Comparison of ENCODE assay signal across 13 mouse cellular contexts in the genomic region with DNA sequence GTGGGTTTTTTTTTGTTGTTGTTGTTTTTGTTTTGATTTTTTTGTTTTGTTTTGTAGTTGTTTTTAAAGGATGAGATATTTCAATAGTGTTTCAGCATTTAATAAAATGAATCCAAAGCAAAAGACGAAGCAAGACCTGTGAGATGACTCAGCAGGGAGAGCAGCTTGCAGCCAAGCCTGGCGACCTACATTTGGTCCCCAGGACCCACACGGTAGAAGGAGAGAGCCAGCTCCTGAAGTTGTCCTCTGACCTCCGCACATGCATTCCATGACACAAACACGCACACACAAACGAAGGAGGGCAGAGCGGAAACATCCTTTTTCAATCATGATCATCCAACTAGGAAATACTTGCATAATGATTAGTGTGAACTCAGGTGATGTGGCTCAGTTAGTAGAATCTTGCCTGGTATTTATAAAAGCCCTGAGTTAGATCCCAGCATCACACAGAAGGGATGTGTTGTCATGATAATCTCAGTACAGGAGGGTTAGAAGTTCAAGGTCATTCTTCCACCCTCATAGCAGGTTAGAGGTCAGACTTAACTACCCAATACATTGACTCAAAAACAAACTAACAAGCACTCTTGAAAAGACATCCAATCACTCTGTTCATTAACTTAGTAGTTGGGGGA.
DNase-seq lines count a peak whose midpoint lies in the region; ATAC-seq lines count a peak whose summit lies in the region.
"Had no signal": no experiment of that assay in that cellular context is flagged by ENCODE, and none has a peak within 500 bp of the region (broad histone marks: within the 10 kb centered on the region; RNA-seq: fewer than 3 reads in every experiment).

No protein-coding gene starts in this region.

- no peaks in the 10 kb centered on the region for H3K9me3 ChIP-seq in forebrain, embryonic 14.5 days (replicated peaks; ENCODE audit: control insufficient read depth, low read length)
- no peaks in the 10 kb centered on the region for H3K9me3 ChIP-seq in forebrain, embryonic 11.5 days (ENCODE audit: control insufficient read depth, low read length)
- H3K9me3 ChIP-seq in neural tube, embryonic 13.5 days = no peaks in the 10 kb centered on the region
- H3K9me3 ChIP-seq: midbrain, embryonic 12.5 days had no signal

- peak overlapping the region; percentile 60 for H3K27ac ChIP-seq in forebrain, embryonic 14.5 days (ENCODE audit: low read depth, low read length)
- H3K27ac ChIP-seq in forebrain, embryonic 11.5 days (ENCODE audit: low read depth, low read length) = no peak overlapping the region
- H3K27ac ChIP-seq in neural tube, embryonic 13.5 days (replicated peaks) = peak overlapping the region; percentile 90
- H3K27ac ChIP-seq: midbrain, embryonic 12.5 days had no signal

- no peak for ATAC-seq in forebrain, embryonic 14.5 days
- ATAC-seq in forebrain, embryonic 11.5 days (replicated peaks; ENCODE audit: low FRiP score) = no peak
- no peak for ATAC-seq in neural tube, embryonic 13.5 days (ENCODE audit: low read depth)
- ATAC-seq: inflammation-experienced regulatory T-cells, adult 6 months had no signal

- 74% methylated on average over 7 of the region's 7 CpGs for WGBS in forebrain, embryonic 14.5 days
- 85% methylated on average over 7 of the region's 7 CpGs for WGBS in forebrain, embryonic 11.5 days
- WGBS in neural tube, embryonic 13.5 days = 79% methylated on average over 7 of the region's 7 CpGs

- H3K27me3 ChIP-seq in forebrain, embryonic 14.5 days (replicated peaks; ENCODE audit: control insufficient read depth, insufficient read depth, low read length) = no peaks in the 10 kb centered on the region
- no peaks in the 10 kb centered on the region for H3K27me3 ChIP-seq in forebrain, embryonic 11.5 days (ENCODE audit: control insufficient read depth, insufficient read depth, low read length)
- H3K27me3 ChIP-seq in neural tube, embryonic 13.5 days = no peaks in the 10 kb centered on the region
- H3K27me3 ChIP-seq: midbrain, embryonic 12.5 days had no signal

- H3K4me1 ChIP-seq in forebrain, embryonic 14.5 days (ENCODE audit: control insufficient read depth, insufficient read depth, low read length) = peaks cover 14% of the 10 kb centered on the region
- no peaks in the 10 kb centered on the region for H3K4me1 ChIP-seq in forebrain, embryonic 11.5 days (replicated peaks; ENCODE audit: control insufficient read depth, insufficient read depth, low read length)
- peaks cover 26% of the 10 kb centered on the region for H3K4me1 ChIP-seq in neural tube, embryonic 13.5 days (replicated peaks)

- no peak for DNase-seq in forebrain, embryonic 14.5 days (ENCODE audit: low spot score)
- no peak for DNase-seq in forebrain, embryonic 11.5 days (ENCODE audit: low spot score)
- DNase-seq in neural tube, embryonic 10.5 days (ENCODE audit: extremely low spot score, low spot score) = no peak
- peak; percentile 60 to 66 for DNase-seq in cerebellum, postnatal 36 days
- DNase-seq in kidney, postnatal 4 days = no peak
- no peak for DNase-seq in adrenal gland, postnatal 14 days
- no peak for DNase-seq in layer of hippocampus, adult 18-20 months (ENCODE audit: low spot score in 2 of 2)
- DNase-seq: adrenal gland, adult 2 months; gastrocnemius, postnatal 10 days; kidney, postnatal 10 days had no signal

- H3K9ac ChIP-seq in forebrain, embryonic 14.5 days (ENCODE audit: low read length) = no peak overlapping the region
- no peak overlapping the region for H3K9ac ChIP-seq in forebrain, embryonic 11.5 days (ENCODE audit: low read length)
- no peak overlapping the region for H3K9ac ChIP-seq in neural tube, embryonic 13.5 days
- H3K9ac ChIP-seq: midbrain, embryonic 12.5 days had no signal

- no peak overlapping the region for H3K4me2 ChIP-seq in forebrain, embryonic 14.5 days (ENCODE audit: low read length)
- no peak overlapping the region for H3K4me2 ChIP-seq in forebrain, embryonic 11.5 days (ENCODE audit: low read depth, low read length, severe bottlenecking)
- H3K4me2 ChIP-seq in neural tube, embryonic 13.5 days = no peak overlapping the region
- H3K4me2 ChIP-seq: midbrain, embryonic 12.5 days had no signal

- no peaks in the 10 kb centered on the region for H3K36me3 ChIP-seq in forebrain, embryonic 14.5 days (ENCODE audit: control insufficient read depth, insufficient read depth, low read length)
- no peaks in the 10 kb centered on the region for H3K36me3 ChIP-seq in forebrain, embryonic 11.5 days (ENCODE audit: control insufficient read depth, insufficient read depth, low read length)
- peaks cover 15% of the 10 kb centered on the region; the same call in 1 of the 2 replicates for H3K36me3 ChIP-seq in neural tube, embryonic 13.5 days
- H3K36me3 ChIP-seq: midbrain, embryonic 12.5 days had no signal

- no peak overlapping the region for H3K4me3 ChIP-seq in forebrain, embryonic 14.5 days (ENCODE audit: low read depth, low read length)
- no peak overlapping the region for H3K4me3 ChIP-seq in forebrain, embryonic 11.5 days (ENCODE audit: low read depth, low read length)
- H3K4me3 ChIP-seq in neural tube, embryonic 13.5 days = no peak overlapping the region
- H3K4me3 ChIP-seq: midbrain, embryonic 12.5 days had no signal

Comparison
In these comparisons a context has a peak if more than half of its experiments do, and no peak if none do; other contexts are left out.
1. DNase-seq: peak in cerebellum, postnatal 36 days (2 of 2); none in forebrain, embryonic 14.5 days (single experiment), forebrain, embryonic 11.5 days (single experiment), neural tube, embryonic 10.5 days (single experiment), kidney, postnatal 4 days (0 of 2), adrenal gland, postnatal 14 days (single experiment) and layer of hippocampus, adult 18-20 months (0 of 2).